Mouse (Mus musculus) myocyte (in vitro differentiated cells): Measurements from ENCODE around the gene Sept4.

Source experiments
- CEBPB ChIP-seq: IDR thresholded peaks from 2 replicates; pipeline ENCODE4 v1.6.1; 2011; ENCODE audit warnings: mild to moderate bottlenecking, moderate library complexity; ENCODE audit not compliant: poor library complexity, insufficient read depth, severe bottlenecking
- MAX ChIP-seq: IDR thresholded peaks from one replicate; pipeline ENCODE4 v1.6.1; 2011; ENCODE audit warnings: low read depth, mild to moderate bottlenecking, control low read depth
- POLR2A ChIP-seq: IDR thresholded peaks from one replicate; pipeline ENCODE4 v1.6.1; 2011; ENCODE audit warnings: low read depth, mild to moderate bottlenecking, control low read depth, moderate library complexity; ENCODE audit not compliant: insufficient read length
- REST ChIP-seq: IDR thresholded peaks from one replicate; pipeline ENCODE4 v1.6.1; 2011; ENCODE audit warnings: mild to moderate bottlenecking, control low read depth, moderate library complexity; ENCODE audit not compliant: insufficient read depth, insufficient read length
- TCF12 ChIP-seq: IDR thresholded peaks from one replicate; pipeline ENCODE4 v1.6.1; 2011; ENCODE audit warnings: mild to moderate bottlenecking, control low read depth; ENCODE audit not compliant: poor library complexity, insufficient read depth, severe bottlenecking

GRCm38 (mm10) chr11:87555106-87555703 lies 13.5 kb upstream of the Sept4 start:
- TF ChIP-seq POLR2A (no peak), CEBPB (no peak), MAX (no peak), TCF12 (no peak), REST (no peak)
